Mouse (Mus musculus) brain, embryonic 14.5 days (tissue): ENCODE measurements at regions not wholly inside any gene's neighbourhood (a gene's known extent, or its start where the extent isn't known, plus 50 kb on each side); places are given as distances from the start of the nearest gene placed in this dataset.
"Not testable (repeated sequence)": the region's sequence is repeated elsewhere in the genome, so short reads cannot be mapped to it uniquely, and the experiment has no call there.

ENCODE experiments used
- DNase-seq: peaks from one replicate; pipeline ENCODE4 v3.0.0-alpha.2; 2011; ENCODE audit warnings: low read depth
- CTCF ChIP-seq: fragments of 200-500 bp; IDR thresholded peaks from 2 replicates; pipeline ENCODE4 v1.5.1; 2012; ENCODE audit warnings: inconsistent platforms, mild to moderate bottlenecking, moderate library complexity, borderline replicate concordance; ENCODE audit not compliant: insufficient read depth, insufficient read length; ENCODE audit errors: extremely low read depth
- POLR2A ChIP-seq: fragments of 200-500 bp; IDR thresholded peaks from 2 replicates; pipeline ENCODE4 v1.6.1; 2012; ENCODE audit warnings: mild to moderate bottlenecking, inconsistent platforms, borderline replicate concordance; ENCODE audit not compliant: poor library complexity, insufficient read depth, insufficient read length, severe bottlenecking; ENCODE audit errors: extremely low read depth

DNA sequence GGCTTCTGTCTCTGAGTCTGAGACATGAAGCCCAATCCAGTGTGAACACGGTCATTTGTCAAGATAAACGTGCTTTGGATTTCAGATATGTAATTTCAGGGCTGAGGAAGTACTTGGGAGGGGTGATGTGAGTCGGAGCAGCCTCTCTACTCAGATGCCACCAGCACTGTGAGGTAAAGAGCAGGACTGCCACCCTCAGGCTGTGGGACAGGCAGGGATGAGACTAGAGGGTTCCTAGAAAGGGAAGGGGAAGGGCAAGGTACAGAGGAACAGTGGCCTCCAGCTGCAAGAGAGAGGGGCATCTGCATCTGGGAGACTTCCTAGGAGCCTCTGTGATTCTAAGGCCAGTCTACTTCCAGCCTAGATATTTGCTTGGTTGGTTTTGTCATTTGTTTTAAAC, 78.7 kb upstream of the Csrp2 start:
- DNase-seq = no peak
- TF ChIP-seq CTCF = no peak
- TF ChIP-seq POLR2A = no peak

DNA sequence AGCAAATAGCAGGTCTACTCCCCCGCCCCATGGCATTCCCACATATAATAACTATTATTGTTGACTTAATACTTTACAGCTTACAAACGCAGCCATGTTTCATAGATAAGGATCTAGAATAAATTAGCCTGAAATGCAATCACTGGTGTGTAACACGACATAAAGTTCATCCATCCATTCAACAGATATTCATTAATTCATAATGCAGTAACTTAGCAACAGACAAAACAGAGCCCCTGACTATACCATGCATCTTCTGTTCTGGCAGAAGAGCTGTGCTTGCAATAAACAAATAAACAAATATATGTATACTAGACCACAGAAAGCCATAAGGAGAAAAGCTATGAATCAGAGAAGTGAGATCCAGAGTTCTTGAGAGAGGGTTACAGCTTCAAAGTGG, 77.9 kb upstream of the Csrp2 start:
- no peak for DNase-seq
- no peak for TF ChIP-seq POLR2A
- no peak for TF ChIP-seq CTCF

- not testable (repeated sequence) for DNase-seq
Observed at GRCm38 (mm10) chr10:110854663-110855163, 64.9 kb upstream of the Csrp2 start.

- peak; percentile 30 for DNase-seq
Observed at GRCm38 (mm10) chr10:110855645-110856383, 63.8 kb upstream of the Csrp2 start.

DNA sequence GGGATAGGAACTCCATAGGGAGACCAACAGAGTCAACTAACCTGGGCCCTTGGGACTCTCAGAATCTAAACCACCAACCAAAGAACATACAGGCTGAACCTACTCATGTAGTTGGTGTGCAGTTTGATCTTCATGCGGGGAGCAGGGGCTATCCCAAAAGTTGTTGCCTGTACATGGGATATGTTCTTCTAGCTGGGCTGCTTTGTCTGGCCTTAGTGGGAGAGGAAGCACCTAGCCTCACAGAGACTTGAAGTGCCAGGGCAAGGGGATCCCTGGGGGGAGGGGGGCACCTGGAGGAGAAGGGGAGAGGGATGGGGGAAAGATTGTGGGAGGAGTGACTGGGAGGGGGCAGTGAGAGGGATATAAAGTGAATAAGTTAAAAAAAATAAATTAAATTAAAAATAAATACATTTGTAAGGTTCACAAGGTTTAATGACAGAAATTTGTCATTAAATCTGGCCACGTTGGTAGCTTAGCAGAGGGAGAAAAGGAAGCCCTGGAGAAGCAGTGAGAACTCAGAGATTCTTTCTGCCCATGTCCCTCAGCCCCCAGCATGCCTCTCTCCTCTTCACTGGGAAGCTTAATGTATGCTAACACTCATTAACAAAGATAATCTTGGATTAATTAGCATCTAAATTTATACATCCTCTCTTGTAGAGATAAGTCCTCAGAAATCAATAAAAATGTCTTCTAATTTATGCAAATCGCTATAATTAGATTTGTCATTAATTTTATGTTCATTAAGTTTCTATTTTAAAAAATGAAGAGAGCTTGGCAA, 62.1 kb upstream of the Csrp2 start:
- TF ChIP-seq CTCF (no peak), POLR2A (no peak)
- peak; percentile 68 for DNase-seq

- no peak for TF ChIP-seq POLR2A
- TF ChIP-seq CTCF = no peak
- DNase-seq = peak; percentile 68
Observed at GRCm38 (mm10) chr10:110858098-110858360, 61.6 kb upstream of the Csrp2 start.

DNA sequence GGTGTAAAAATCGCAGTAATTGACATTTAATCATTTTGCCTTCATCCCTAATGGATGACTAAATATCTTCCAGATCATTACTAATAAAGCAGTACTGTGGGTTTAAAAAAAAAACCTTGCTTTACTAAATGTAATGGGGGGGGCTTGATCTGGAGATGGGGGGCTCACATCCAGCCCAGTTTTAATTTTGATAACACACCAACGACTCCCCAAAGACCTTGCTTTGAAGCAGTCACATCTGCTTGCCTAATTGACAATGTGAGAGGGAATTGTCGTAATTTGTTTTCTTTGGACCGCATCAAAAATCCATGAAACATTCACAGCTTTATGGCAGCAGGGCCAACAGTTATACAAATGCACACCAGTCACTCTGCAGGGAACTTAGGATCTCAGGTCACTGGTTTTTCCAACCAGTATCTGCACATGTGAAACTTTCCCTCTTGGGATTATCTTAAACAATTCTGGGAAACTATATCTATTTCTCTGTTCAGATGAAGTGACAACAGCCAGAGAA, 61.1 kb upstream of the Csrp2 start:
- DNase-seq = peak; percentile 50

DNA sequence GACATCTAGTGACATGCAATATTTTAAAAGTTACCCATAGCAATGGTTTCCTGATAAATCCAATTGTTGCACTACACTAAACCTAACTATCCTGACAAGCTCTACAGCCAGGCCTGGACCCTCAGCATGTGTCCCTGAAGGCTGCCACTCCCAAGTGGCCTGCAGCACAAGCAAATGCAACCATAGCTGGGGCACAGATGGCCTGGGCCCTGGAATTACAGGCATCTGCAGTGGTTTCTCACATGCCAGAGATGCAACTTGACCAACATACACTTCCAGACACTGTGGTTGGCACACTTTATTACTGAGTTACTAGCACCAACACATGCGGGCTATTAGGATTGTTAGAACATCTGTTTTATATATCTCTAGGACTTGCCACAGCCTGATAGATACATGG, 60.3 kb upstream of the Csrp2 start:
- TF ChIP-seq CTCF (no peak), POLR2A (no peak)
- DNase-seq = no peak

More for the DNA sequence above, 61.1 kb upstream of the Csrp2 start:
- no peak for TF ChIP-seq CTCF
- no peak for TF ChIP-seq POLR2A
